Mouse (Mus musculus) liver, embryonic 11.5 days (tissue): ENCODE measurements around the gene Zfp511. TPM values are rescaled to one million over a fixed set of nuclear protein-coding genes. Genes with fewer than 3 reads are reported as not detected.

Source experiments
- ATAC-seq: fragments of 200-750 bp; cut with Nextera tagmentation; replicated peaks from 2 replicates; pipeline ENCODE4 v1.8.0; 2017; ENCODE audit warnings: moderate number of reproducible peaks, mild to moderate bottlenecking, moderate TSS enrichment, moderate library complexity; ENCODE audit not compliant: low FRiP score
- DNase-seq: peaks from one replicate; pipeline ENCODE4 v3.0.0-alpha.2; 2017; ENCODE audit warnings: low spot score
- H3K27ac ChIP-seq: fragments of 300-500 bp; sonication (generic); 2 replicates; pipeline ENCODE4 v1.5.1; 2014; ENCODE audit warnings: mild to moderate bottlenecking, low read depth, low read length, control low read depth
- H3K27me3 ChIP-seq: fragments of 300-500 bp; sonication (generic); replicated peaks from 2 replicates; pipeline ENCODE4 v1.6.1; 2014; ENCODE audit warnings: low read length, mixed read lengths; ENCODE audit not compliant: control insufficient read depth, insufficient read depth
- H3K36me3 ChIP-seq: fragments of 300-500 bp; sonication (generic); 2 replicates; pipeline ENCODE4 v1.6.1; 2014; ENCODE audit warnings: mild to moderate bottlenecking, low read length, moderate library complexity, mixed read lengths; ENCODE audit not compliant: control insufficient read depth, insufficient read depth
- H3K4me1 ChIP-seq: fragments of 300-500 bp; sonication (generic); replicated peaks from 2 replicates; pipeline ENCODE4 v1.6.1; 2014; ENCODE audit warnings: low read length, mixed read lengths; ENCODE audit not compliant: control insufficient read depth, insufficient read depth
- H3K4me2 ChIP-seq: fragments of 300-500 bp; sonication (generic); 2 replicates; pipeline ENCODE4 v1.6.1; 2014; ENCODE audit warnings: mild to moderate bottlenecking, control low read depth, moderate library complexity
- H3K4me3 ChIP-seq: fragments of 300-500 bp; sonication (generic); 2 replicates; pipeline ENCODE4 v1.5.1; 2014; ENCODE audit warnings: low read depth, low read length, control low read depth
- H3K9ac ChIP-seq: fragments of 300-500 bp; sonication (generic); 2 replicates; pipeline ENCODE4 v1.6.1; 2014; ENCODE audit warnings: low read depth, low read length, control low read depth
- H3K9me3 ChIP-seq: fragments of 300-500 bp; sonication (generic); 2 replicates; pipeline ENCODE4 v1.6.1; 2016; ENCODE audit warnings: low read length, inconsistent platforms, mixed read lengths; ENCODE audit not compliant: control insufficient read depth
- WGBS: fragments of 180-500 bp; shearing (Covaris S2); extraction: QIAGEN DNeasy Blood & Tissue Kit; methylation state at CpG from one replicate; pipeline ENCODE4 v1.1.7; 2014; 5-methylcytosine and 5-hydroxymethylcytosine counted together
- polyA plus RNA-seq: library from polyadenylated mRNA; unstranded; fragments of >200 nt; fragmentation: Nextera tagmentation; extraction: Ambion mirVana; gene quantifications from 2 replicates; pipeline ENCODE4 v1.2.1, GENCODE M21; 2014

Gene Zfp511
- polyA plus RNA-seq, 1 experiment from 2014 or later: 44.6 TPM

GRCm38 (mm10) chr7:140057413-140058407, 21.5 kb downstream of the Zfp511 start:
- DNase-seq (peak; percentile 59), ATAC-seq (no peak)
- Histone ChIP-seq H3K9ac (no peak overlapping the region), H3K4me3 (peak overlapping the region; percentile 46), H3K4me1 (no peaks in the 10 kb centered on the region; the same call in 1 of the 2 replicates), H3K9me3 (no peaks in the 10 kb centered on the region), H3K4me2 (peak overlapping the region; percentile 58), H3K27ac (no peak overlapping the region), H3K27me3 (peaks cover 84% of the 10 kb centered on the region), H3K36me3 (no peaks in the 10 kb centered on the region)
- WGBS: 4% methylated on average over 53 of the region's 53 CpGs

DNA sequence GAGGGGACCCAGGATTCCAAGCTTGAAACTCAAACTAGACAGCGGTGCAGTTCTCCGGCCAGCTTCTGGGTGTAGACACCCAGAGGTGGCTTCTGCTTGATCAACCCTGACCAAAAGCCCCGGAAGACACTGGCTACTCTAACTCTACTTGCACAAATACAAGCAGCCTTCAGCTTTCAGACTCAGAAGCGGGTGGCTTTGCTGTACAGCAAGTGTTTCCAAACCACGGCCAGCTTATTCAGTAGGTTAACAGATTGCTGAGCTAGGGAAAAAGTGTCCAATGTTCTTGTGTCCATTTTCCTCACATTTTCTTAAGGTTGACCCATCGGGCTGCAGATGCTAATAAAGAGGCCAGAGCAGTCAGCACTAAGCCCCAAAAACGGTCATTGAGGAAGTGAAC, 22.3 kb downstream of the Zfp511 start:
- Histone ChIP-seq H3K4me3 (peak overlapping the region; percentile 46), H3K27me3 (peaks cover 82% of the 10 kb centered on the region), H3K27ac (no peak overlapping the region), H3K36me3 (no peaks in the 10 kb centered on the region), H3K4me1 (no peaks in the 10 kb centered on the region; the same call in 1 of the 2 replicates), H3K4me2 (peak overlapping the region; percentile 58), H3K9me3 (no peaks in the 10 kb centered on the region), H3K9ac (no peak overlapping the region)
- WGBS: 22% methylated on average over 7 of the region's 7 CpGs
- ATAC-seq (no peak), DNase-seq (no peak)

- no peaks in the 10 kb centered on the region for H3K36me3 ChIP-seq
- H3K4me2 ChIP-seq: no peak overlapping the region
- no peak overlapping the region for H3K9ac ChIP-seq
- H3K9me3 ChIP-seq: no peaks in the 10 kb centered on the region
- H3K4me3 ChIP-seq: no peak overlapping the region
- H3K27me3 ChIP-seq: peaks cover 86% of the 10 kb centered on the region
- DNase-seq (no peak), ATAC-seq (no peak)
- WGBS: 21% methylated on average over 4 of the region's 4 CpGs
- no peaks in the 10 kb centered on the region; the same call in 1 of the 2 replicates for H3K4me1 ChIP-seq
- no peak overlapping the region for H3K27ac ChIP-seq
Observed at GRCm38 (mm10) chr7:140059601-140060000, 23.4 kb downstream of the Zfp511 start.

- peak overlapping the region; percentile 29 for H3K4me3 ChIP-seq
- peak overlapping the region; percentile 62 for H3K4me2 ChIP-seq
- WGBS: 3% methylated on average over 47 of the region's 47 CpGs
- H3K27ac ChIP-seq: no peak overlapping the region
- H3K4me1 ChIP-seq: no peaks in the 10 kb centered on the region; the same call in 1 of the 2 replicates
- H3K27me3 ChIP-seq: peaks cover 85% of the 10 kb centered on the region
- no peaks in the 10 kb centered on the region for H3K36me3 ChIP-seq
- no peaks in the 10 kb centered on the region for H3K9me3 ChIP-seq
- H3K9ac ChIP-seq: no peak overlapping the region
- DNase-seq (no peak), ATAC-seq (no peak)
Observed at GRCm38 (mm10) chr7:140060936-140061831, 25.0 kb downstream of the Zfp511 start.

GRCm38 (mm10) chr7:140061832-140062130, 25.6 kb downstream of the Zfp511 start:
- H3K36me3 ChIP-seq: no peaks in the 10 kb centered on the region
- no peak overlapping the region; the same call in 1 of the 2 replicates for H3K4me3 ChIP-seq
- H3K9ac ChIP-seq: no peak overlapping the region
- no peaks in the 10 kb centered on the region for H3K9me3 ChIP-seq
- DNase-seq (no peak), ATAC-seq (no peak)
- no peak overlapping the region for H3K27ac ChIP-seq
- H3K27me3 ChIP-seq: peaks cover 79% of the 10 kb centered on the region
- no peaks in the 10 kb centered on the region; the same call in 1 of the 2 replicates for H3K4me1 ChIP-seq
- H3K4me2 ChIP-seq: peak overlapping the region; percentile 62
- 6% methylated on average over 6 of the region's 6 CpGs for WGBS

- Histone ChIP-seq H3K9me3 (no peaks in the 10 kb centered on the region), H3K4me3 (no peak overlapping the region), H3K4me1 (no peaks in the 10 kb centered on the region; the same call in 1 of the 2 replicates), H3K36me3 (no peaks in the 10 kb centered on the region), H3K9ac (no peak overlapping the region), H3K27ac (no peak overlapping the region), H3K27me3 (peaks cover 74% of the 10 kb centered on the region), H3K4me2 (no peak overlapping the region)
- ATAC-seq (0 out of 2 replicates have a peak, but pooled peaks have one; percentile 13), DNase-seq (no peak)
- 21% methylated on average over 11 of the region's 11 CpGs for WGBS
Observed at GRCm38 (mm10) chr7:140062307-140062706, 26.1 kb downstream of the Zfp511 start.

DNA sequence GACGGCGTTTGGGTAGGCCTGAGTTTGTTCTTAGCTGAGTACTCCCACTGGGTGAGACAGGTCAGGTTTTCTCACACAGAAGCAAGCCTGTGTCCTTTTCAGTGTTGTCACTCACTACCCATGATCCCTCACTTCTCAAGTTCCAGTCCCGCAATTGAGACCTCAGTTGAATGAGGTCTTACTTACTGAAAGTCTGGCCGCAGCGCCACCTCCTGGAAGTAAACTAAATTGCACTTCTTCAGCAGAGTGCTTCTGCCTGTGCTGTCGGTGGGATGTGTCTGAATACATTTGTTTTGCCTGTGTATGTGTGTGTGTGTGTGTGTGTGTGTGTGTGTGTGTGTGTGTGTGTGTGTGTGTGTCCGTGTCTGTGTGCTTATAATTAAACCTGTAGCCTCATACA, 26.9 kb downstream of the Zfp511 start:
- H3K4me1 ChIP-seq: no peaks in the 10 kb centered on the region; the same call in 1 of the 2 replicates
- no peak overlapping the region for H3K27ac ChIP-seq
- peaks cover 66% of the 10 kb centered on the region for H3K27me3 ChIP-seq
- H3K4me2 ChIP-seq: no peak overlapping the region
- WGBS: 19% methylated on average over 7 of the region's 7 CpGs
- H3K9ac ChIP-seq: no peak overlapping the region
- no peaks in the 10 kb centered on the region for H3K9me3 ChIP-seq
- no peak overlapping the region for H3K4me3 ChIP-seq
- no peak for DNase-seq
- H3K36me3 ChIP-seq: no peaks in the 10 kb centered on the region
- peak; percentile 42; the same call in 1 of the 2 replicates for ATAC-seq

DNA sequence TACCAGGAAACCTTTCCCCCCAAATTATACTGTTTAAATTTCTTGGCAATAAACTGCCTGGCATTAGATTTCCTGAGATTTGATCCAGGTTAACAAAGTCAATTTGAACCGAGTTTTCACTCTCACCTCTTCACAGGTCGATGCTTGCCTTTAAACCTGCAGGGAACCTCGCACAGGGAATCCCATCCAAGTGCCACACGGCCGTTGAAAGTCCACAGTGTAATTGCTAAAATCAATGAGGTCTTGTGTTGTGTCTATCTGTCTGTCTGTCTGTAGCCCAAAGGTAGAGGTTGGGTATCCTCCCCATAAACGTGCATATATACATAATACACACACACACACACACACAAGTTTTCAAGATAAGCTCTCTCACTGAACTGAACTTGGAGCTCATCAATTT, 31.2 kb downstream of the Zfp511 start:
- 46% methylated on average over 6 of the region's 6 CpGs for WGBS
- Histone ChIP-seq H3K27me3 (peaks cover 26% of the 10 kb centered on the region), H3K36me3 (no peaks in the 10 kb centered on the region), H3K4me2 (no peak overlapping the region), H3K4me1 (no peaks in the 10 kb centered on the region), H3K27ac (no peak overlapping the region), H3K4me3 (no peak overlapping the region), H3K9me3 (no peaks in the 10 kb centered on the region), H3K9ac (no peak overlapping the region)
- DNase-seq: no peak
- ATAC-seq: no peak
